Mouse (Mus musculus): ENCODE results near the gene Lamb1. TPM values are rescaled to one million over a fixed set of nuclear protein-coding genes. Genes with fewer than 3 reads are reported as not detected.
A peak's percentile ranks its signal among the peaks of the same experiment; 100 is the strongest.

Lamb1 gene
- polyA plus RNA-seq, 1 experiment from 2014 or later: 13.2 TPM

DNA sequence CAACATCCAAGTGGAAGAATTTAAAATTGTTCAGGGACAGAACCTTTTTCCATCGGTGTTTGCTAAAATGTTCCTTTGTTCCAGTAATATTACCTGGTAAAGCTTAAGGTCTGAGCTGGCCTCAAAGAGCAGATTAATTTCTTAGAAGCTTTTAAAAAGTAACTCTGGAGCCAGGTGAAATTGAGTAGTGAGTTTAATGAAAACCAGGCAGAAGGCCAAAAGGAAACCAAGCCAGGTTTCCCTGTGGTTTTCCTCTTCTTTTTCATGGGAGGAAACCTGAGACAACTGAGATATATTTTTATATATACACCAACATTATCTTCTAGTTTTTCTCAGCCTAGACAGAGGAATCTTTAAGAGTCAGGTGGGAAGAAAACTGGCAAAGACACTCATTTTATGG, 56.5 kb downstream of the Lamb1 start:
- no peak for ATAC-seq
- no peak overlapping the region for H3K9ac ChIP-seq (ENCODE audit: low read depth, low read length)
- 96% methylated on average over 1 of the region's 1 CpGs for WGBS

GRCm38 (mm10) chr12:31323136-31323695, 58.2 kb downstream of the Lamb1 start:
- Histone ChIP-seq H3K4me3 (ENCODE audit: low read depth, low read length) (no peak overlapping the region), H3K4me1 (ENCODE audit: control insufficient read depth, insufficient read depth, low read length) (peaks cover 2% of the 10 kb centered on the region; the same call in 1 of the 2 replicates), H3K9ac (ENCODE audit: low read depth, low read length) (no peak overlapping the region), H3K36me3 (ENCODE audit: control insufficient read depth, insufficient read depth, low read length) (no peaks in the 10 kb centered on the region), H3K27ac (ENCODE audit: low read length) (no peak overlapping the region), H3K9me3 (replicated peaks; ENCODE audit: control insufficient read depth, low read length, poor library complexity, severe bottlenecking) (no peaks in the 10 kb centered on the region), H3K27me3 (ENCODE audit: control insufficient read depth, insufficient read depth, low read depth, low read length) (no peaks in the 10 kb centered on the region), H3K4me2 (ENCODE audit: low read length) (no peak overlapping the region)
- no peak for ATAC-seq
- 88% methylated on average over 9 of the region's 9 CpGs for WGBS

More for the DNA sequence above, 56.5 kb downstream of the Lamb1 start:
- Histone ChIP-seq H3K4me2 (ENCODE audit: low read length) (no peak overlapping the region), H3K4me3 (ENCODE audit: low read depth, low read length) (no peak overlapping the region), H3K36me3 (ENCODE audit: control insufficient read depth, insufficient read depth, low read length) (no peaks in the 10 kb centered on the region), H3K27me3 (ENCODE audit: control insufficient read depth, insufficient read depth, low read depth, low read length) (no peaks in the 10 kb centered on the region), H3K9me3 (replicated peaks; ENCODE audit: control insufficient read depth, low read length, poor library complexity, severe bottlenecking) (no peaks in the 10 kb centered on the region), H3K4me1 (ENCODE audit: control insufficient read depth, insufficient read depth, low read length) (peaks cover 2% of the 10 kb centered on the region; the same call in 1 of the 2 replicates), H3K27ac (ENCODE audit: low read length) (no peak overlapping the region)

DNA sequence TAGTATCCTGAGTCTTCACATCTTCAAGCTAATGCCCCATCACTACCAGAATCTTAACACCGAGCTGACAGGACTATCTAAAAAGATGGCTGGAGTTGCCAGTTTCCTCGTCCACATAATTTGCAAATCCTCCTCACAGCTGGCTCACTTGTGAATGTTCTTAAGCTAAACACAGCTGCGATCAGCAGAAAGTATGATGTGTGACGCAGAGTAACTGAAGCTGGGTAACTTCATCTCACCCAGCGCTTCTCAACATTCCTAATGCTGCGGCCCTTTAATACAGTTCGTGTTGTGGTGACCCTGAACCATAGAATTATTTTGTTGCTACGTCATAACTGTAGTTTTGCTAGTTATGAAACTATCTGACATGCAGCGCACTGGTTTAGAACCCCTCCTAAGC, 62.1 kb downstream of the Lamb1 start:
- Histone ChIP-seq H3K9ac (ENCODE audit: low read depth, low read length) (no peak overlapping the region), H3K4me3 (ENCODE audit: low read depth, low read length) (no peak overlapping the region), H3K4me2 (ENCODE audit: low read length) (no peak overlapping the region), H3K27ac (ENCODE audit: low read length) (no peak overlapping the region), H3K36me3 (ENCODE audit: control insufficient read depth, insufficient read depth, low read length) (peaks cover 4% of the 10 kb centered on the region; the same call in 1 of the 2 replicates), H3K4me1 (ENCODE audit: control insufficient read depth, insufficient read depth, low read length) (no peaks in the 10 kb centered on the region), H3K9me3 (replicated peaks; ENCODE audit: control insufficient read depth, low read length, poor library complexity, severe bottlenecking) (no peaks in the 10 kb centered on the region), H3K27me3 (ENCODE audit: control insufficient read depth, insufficient read depth, low read depth, low read length) (no peaks in the 10 kb centered on the region)
- WGBS: 92% methylated on average over 9 of the region's 9 CpGs
- no peak for ATAC-seq

DNA sequence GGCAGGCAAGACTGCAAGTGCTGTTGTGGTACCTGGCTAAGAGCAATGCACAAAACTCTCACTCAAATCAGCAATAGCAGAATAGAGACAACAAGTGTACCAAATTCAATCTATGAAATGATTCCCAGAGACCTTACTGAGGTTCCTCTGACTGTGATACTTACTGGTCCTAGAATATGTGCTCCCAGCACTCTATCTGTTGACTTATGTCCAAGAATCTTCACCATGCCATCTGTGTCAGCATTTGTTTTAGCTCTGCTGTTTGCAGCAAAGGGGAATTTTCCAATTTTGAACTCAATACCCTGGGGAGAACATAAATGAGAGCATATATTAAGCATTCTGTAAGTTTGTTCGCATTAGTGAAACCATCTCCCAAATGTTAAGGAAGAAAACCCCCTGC, 68.2 kb downstream of the Lamb1 start:
- H3K36me3 ChIP-seq (ENCODE audit: control insufficient read depth, insufficient read depth, low read length): peaks cover 24% of the 10 kb centered on the region
- no peak overlapping the region for H3K4me3 ChIP-seq (ENCODE audit: low read depth, low read length)
- H3K27ac ChIP-seq (ENCODE audit: low read length): no peak overlapping the region
- no peak overlapping the region for H3K9ac ChIP-seq (ENCODE audit: low read depth, low read length)
- no peaks in the 10 kb centered on the region for H3K9me3 ChIP-seq (replicated peaks; ENCODE audit: control insufficient read depth, low read length, poor library complexity, severe bottlenecking)
- no peaks in the 10 kb centered on the region for H3K4me1 ChIP-seq (ENCODE audit: control insufficient read depth, insufficient read depth, low read length)
- no peak for ATAC-seq
- WGBS: 86% methylated on average over 1 of the region's 1 CpGs
- no peak overlapping the region for H3K4me2 ChIP-seq (ENCODE audit: low read length)
- no peaks in the 10 kb centered on the region for H3K27me3 ChIP-seq (ENCODE audit: control insufficient read depth, insufficient read depth, low read depth, low read length)

GRCm38 (mm10) chr12:31350191-31350943, 85.3 kb downstream of the Lamb1 start:
- ATAC-seq: no peak

DNA sequence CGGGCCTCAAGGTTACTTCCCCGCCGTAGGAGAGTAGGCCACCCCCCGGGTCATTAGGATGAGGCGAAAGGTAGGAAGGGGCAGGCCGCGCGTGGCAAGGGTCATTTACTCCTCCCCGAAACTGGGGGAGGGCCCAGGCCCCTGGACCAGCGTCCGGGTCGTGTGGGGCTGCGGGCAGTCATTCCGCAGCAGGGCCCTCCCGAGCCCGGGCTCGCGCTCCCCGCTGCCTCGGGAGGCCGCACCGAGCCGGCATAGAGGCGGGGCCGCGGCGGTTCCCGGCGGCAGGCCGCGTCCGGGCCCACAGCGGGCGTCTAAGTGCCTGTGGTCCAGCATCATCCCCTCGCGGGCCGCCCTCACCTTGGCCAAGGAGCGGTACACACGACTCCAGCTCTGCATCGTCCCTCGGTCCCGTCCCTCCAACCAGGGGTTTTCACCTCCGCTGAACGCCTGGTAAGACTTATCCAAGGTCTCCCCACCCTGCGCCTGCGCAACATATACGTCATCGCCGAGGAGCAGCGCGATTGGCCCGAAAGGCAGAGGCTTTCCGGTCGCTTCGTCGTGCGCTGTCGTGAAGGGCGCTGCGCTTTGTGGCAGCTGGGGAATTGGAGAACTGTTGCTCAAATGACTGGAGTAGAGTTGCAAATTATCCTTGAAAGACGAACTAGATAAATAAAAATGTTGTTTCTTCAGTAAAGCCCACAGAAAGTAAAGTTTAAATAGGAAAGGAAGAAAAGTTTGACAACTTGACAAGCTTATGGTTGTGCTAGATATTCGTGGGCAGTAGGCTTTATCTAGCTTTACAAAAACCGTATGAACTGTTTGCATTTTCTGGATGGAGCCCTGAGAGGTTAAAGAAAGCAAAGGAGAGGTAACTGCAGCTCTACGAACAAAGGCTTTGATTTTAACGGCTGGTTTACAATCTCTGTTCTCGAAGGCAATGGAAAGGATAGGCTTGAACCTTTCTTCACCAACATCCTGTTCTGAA, 86.2 kb downstream of the Lamb1 start, which contains the start of gene Dld:
Gene Dld, minus strand, starts transcription at position 510 of the 985 bp plus-strand sequence.
- H3K36me3 ChIP-seq (ENCODE audit: control insufficient read depth, insufficient read depth, low read length): peaks cover 6% of the 10 kb centered on the region; the same call in 1 of the 2 replicates
- peak; percentile 100 for ATAC-seq
- peak within 1 kb of the TSS; percentile 84 for H3K4me2 ChIP-seq (ENCODE audit: low read length)
- H3K27ac ChIP-seq (ENCODE audit: low read length): peak within 1 kb of the TSS; percentile 75
- H3K27me3 ChIP-seq (ENCODE audit: control insufficient read depth, insufficient read depth, low read depth, low read length): no peaks in the 10 kb centered on the region
- peak within 1 kb of the TSS; percentile 88 for H3K9ac ChIP-seq (ENCODE audit: low read depth, low read length)
- 5% methylated on average over 65 of the region's 66 CpGs for WGBS
- peak within 1 kb of the TSS; percentile 97 for H3K4me3 ChIP-seq (ENCODE audit: low read depth, low read length)
- no peaks in the 10 kb centered on the region for H3K9me3 ChIP-seq (replicated peaks; ENCODE audit: control insufficient read depth, low read length, poor library complexity, severe bottlenecking)
- H3K4me1 ChIP-seq (ENCODE audit: control insufficient read depth, insufficient read depth, low read length): peaks cover 13% of the 10 kb centered on the region

More at GRCm38 (mm10) chr12:31350191-31350943, 85.3 kb downstream of the Lamb1 start:
- Histone ChIP-seq H3K27ac (ENCODE audit: low read length) (no peak overlapping the region; the same call in 1 of the 2 replicates), H3K4me1 (ENCODE audit: control insufficient read depth, insufficient read depth, low read length) (peaks cover 13% of the 10 kb centered on the region), H3K36me3 (ENCODE audit: control insufficient read depth, insufficient read depth, low read length) (peaks cover 6% of the 10 kb centered on the region; the same call in 1 of the 2 replicates), H3K4me2 (ENCODE audit: low read length) (peak overlapping the region; percentile 84), H3K27me3 (ENCODE audit: control insufficient read depth, insufficient read depth, low read depth, low read length) (no peaks in the 10 kb centered on the region), H3K4me3 (ENCODE audit: low read depth, low read length) (peak overlapping the region; percentile 97), H3K9ac (ENCODE audit: low read depth, low read length) (peak overlapping the region; percentile 88), H3K9me3 (replicated peaks; ENCODE audit: control insufficient read depth, low read length, poor library complexity, severe bottlenecking) (no peaks in the 10 kb centered on the region)
- 31% methylated on average over 15 of the region's 15 CpGs for WGBS

- WGBS: 57% methylated on average over 3 of the region's 3 CpGs
- no peak for ATAC-seq
Observed at GRCm38 (mm10) chr12:31366428-31366827, 101.4 kb downstream of the Lamb1 start.

GRCm38 (mm10) chr12:31367721-31368120, 102.7 kb downstream of the Lamb1 start:
- no peak for ATAC-seq
- no peak overlapping the region for H3K4me2 ChIP-seq (ENCODE audit: low read length)

More at GRCm38 (mm10) chr12:31366428-31366827, 101.4 kb downstream of the Lamb1 start:
- Histone ChIP-seq H3K9me3 (replicated peaks; ENCODE audit: control insufficient read depth, low read length, poor library complexity, severe bottlenecking) (no peaks in the 10 kb centered on the region), H3K36me3 (ENCODE audit: control insufficient read depth, insufficient read depth, low read length) (no peaks in the 10 kb centered on the region), H3K27me3 (ENCODE audit: control insufficient read depth, insufficient read depth, low read depth, low read length) (no peaks in the 10 kb centered on the region), H3K4me1 (ENCODE audit: control insufficient read depth, insufficient read depth, low read length) (no peaks in the 10 kb centered on the region), H3K4me2 (ENCODE audit: low read length) (no peak overlapping the region), H3K27ac (ENCODE audit: low read length) (no peak overlapping the region), H3K4me3 (ENCODE audit: low read depth, low read length) (no peak overlapping the region), H3K9ac (ENCODE audit: low read depth, low read length) (no peak overlapping the region)

More at GRCm38 (mm10) chr12:31367721-31368120, 102.7 kb downstream of the Lamb1 start:
- Histone ChIP-seq H3K4me1 (ENCODE audit: control insufficient read depth, insufficient read depth, low read length) (no peaks in the 10 kb centered on the region), H3K27me3 (ENCODE audit: control insufficient read depth, insufficient read depth, low read depth, low read length) (no peaks in the 10 kb centered on the region), H3K27ac (ENCODE audit: low read length) (no peak overlapping the region), H3K9me3 (replicated peaks; ENCODE audit: control insufficient read depth, low read length, poor library complexity, severe bottlenecking) (no peaks in the 10 kb centered on the region), H3K9ac (ENCODE audit: low read depth, low read length) (no peak overlapping the region), H3K36me3 (ENCODE audit: control insufficient read depth, insufficient read depth, low read length) (no peaks in the 10 kb centered on the region), H3K4me3 (ENCODE audit: low read depth, low read length) (no peak overlapping the region)
- WGBS: 78% methylated on average over 5 of the region's 5 CpGs
